Mouse (Mus musculus) cerebellum, adult 18-20 months (tissue): ENCODE results near the gene Uba2.
"Not testable (repeated sequence)": the region's sequence is repeated elsewhere in the genome, so short reads cannot be mapped to it uniquely, and the experiment has no call there.

ENCODE experiments used
- DNase-seq, 2 experiments: peaks; one replicate each; pipeline ENCODE4 v3.0.0; 2021

The Uba2 gene

GRCm38 (mm10) chr7:34169454-34169853, at the start of gene Uba2:
Gene Uba2 (minus strand): TSS chr7:34169599.
- DNase-seq = no peak

DNA sequence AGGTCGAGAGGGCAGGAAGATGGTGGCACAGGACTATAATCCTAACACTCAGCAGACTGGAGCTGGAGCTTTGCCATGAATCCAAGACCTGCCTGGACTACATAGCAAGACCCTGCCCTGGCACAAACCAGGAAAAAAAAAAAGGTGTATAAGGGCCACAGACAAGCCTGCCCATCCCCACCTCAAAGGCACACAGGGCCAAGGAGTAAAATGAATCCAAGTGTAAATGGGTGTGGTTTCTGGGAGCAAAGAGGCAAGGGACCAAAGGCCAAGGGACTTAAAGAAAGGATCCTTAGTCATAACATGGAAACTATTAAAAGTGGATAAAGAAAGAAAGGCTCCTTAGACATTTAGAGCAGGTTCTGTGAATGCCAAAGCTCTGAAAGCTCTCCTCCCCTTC, 49.1 kb upstream of the Uba2 start:
- DNase-seq = no peak

DNA sequence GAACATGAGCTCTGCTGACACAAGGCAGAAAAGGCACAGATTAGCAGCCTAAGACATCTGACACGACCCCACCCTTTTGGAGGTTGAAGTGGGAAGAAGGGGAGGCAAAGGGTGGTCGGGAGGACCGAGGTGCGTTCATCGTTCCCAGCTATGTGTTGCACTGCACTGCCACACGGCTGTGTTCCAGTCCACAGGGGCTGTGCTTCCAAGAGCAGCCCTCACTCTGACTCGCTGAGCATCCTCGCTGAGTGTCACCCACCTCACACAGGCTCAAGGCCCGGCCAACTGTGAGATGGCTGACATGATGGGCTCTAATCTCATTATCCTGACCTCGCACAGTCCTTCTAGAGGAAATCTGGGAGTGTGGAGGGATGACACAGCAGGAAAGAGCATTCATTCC, 47.1 kb upstream of the Uba2 start:
- DNase-seq = no peak

GRCm38 (mm10) chr7:34215481-34215880, 46.1 kb upstream of the Uba2 start:
- no peak for DNase-seq

DNA sequence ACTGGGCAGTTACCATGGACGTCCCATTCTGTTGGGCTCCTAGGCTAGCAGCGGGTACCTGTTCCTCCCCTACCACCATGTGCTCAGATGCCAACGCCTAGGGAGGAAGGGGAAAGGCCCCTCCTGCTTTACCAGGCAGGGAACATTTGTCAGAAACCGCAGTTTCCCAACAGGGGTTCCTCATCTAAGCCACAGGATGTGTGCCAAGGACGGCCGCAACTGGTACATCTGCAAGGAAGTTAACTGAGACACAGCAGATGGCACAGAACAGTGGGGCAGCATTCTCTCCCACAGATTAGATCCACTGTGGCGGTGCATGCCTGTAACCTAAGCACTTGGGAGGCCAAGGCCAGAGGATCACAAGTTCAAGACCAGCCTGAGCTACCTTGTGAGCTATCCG, 45.2 kb upstream of the Uba2 start:
- DNase-seq = no peak

DNA sequence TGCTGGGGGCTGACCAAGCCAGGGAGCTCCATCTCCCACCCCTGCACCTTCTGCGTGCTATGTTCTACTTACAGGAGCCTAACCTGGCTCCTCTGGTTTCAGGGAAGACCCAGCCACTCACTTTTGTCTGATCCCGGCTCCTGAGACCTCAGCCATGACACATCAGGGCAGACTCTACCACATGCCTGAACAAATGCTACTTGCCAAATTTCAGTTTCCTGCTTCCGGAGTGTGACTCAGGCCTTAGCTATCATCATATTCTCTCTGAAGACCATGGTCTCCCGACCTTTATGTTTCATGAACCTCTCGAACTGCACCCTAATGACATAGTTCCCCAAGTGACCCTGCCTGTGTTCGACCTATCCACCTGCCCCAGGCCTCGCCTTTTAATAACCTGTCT, 43.9 kb upstream of the Uba2 start:
- DNase-seq = no peak

GRCm38 (mm10) chr7:34208027-34208745, 38.8 kb upstream of the Uba2 start:
- DNase-seq = no peak

DNA sequence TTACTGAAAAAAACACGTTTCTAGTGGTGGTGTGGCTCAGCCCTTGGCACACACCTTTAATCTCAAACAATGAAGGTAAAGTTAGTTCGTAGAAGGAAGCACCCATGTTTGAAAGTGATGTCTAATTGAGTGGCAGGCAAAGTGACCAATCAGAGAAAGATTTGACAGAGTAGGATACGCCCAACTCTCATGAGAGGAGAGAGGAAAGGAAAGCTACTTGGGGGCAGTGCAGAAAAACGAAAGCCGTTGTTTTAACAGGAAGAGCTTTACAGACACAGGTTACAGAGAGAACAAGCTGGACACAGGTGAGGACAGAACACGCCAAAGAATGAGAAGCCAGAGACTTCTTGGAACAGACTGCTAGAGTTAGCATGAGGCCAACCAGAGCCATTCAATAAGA, 36.9 kb upstream of the Uba2 start:
- no peak for DNase-seq

GRCm38 (mm10) chr7:34202147-34202546, 32.7 kb upstream of the Uba2 start:
- DNase-seq = not testable (repeated sequence)

DNA sequence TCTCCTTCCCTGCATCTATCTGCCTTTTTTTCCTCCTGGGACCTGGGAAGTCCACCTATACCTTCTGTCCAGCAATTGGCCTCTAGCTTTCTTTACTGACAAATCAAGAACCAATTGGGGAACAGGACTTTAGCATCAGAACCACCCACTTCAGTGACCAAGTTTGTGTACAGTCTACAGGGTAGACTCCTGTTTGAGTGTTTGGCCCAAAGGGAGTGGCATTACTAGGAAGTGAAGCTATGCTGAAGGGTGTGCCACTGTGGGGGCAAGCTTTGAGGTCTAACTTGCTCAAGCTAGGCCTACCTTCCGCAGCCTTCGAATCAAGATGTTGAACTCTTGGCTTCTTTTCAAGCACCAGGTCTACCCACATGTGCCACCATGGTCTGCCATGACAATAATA, 31.4 kb upstream of the Uba2 start:
- DNase-seq = no peak

DNA sequence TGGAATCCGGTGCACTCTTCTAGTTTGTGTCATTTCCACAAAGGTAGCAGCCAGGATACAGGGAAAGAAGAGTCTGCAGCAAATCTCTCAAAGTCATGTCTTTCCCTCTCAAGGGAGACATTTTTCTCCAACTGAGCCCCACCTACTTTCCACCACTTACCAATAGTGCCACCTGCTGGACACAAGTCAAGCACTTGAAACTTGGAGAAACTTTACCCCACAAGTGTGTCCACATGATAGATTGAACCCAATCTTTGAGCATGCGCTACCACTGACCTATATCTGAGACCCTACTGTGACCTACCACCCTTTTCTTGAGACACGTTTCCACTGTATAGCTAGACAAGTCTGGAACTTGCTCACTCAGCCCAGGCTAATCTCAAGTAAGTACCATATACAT, 28.9 kb upstream of the Uba2 start:
- DNase-seq = no peak

GRCm38 (mm10) chr7:34196132-34197128, 27.0 kb upstream of the Uba2 start, which contains the start of gene Pdcd2l:
Gene Pdcd2l (minus strand): TSS chr7:34196661.
- peak; percentile 90 to 94 for DNase-seq

GRCm38 (mm10) chr7:34195632-34196031, 26.2 kb upstream of the Uba2 start:
- DNase-seq = no peak

DNA sequence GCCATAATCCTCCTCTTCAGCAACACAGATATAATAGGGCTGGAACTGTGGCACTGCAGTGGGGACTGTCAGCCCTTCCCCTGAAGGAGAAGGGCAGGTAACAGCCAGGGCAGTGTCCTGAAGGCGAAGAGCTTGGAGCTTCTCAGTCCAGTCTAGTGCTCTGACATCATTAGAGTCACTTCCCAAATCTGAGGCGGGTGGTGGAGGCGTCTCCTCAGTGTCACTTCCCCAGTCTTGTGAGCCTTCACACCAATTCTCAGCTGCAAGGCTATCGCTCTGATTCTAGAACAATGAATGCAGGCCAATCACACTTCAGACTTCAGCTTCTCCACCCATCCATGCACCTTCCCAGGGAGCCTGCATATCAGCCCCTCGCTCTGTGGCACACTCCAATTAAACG, 23.4 kb upstream of the Uba2 start:
- no peak for DNase-seq

- no peak for DNase-seq
Measured at GRCm38 (mm10) chr7:34189376-34189989, 20.1 kb upstream of the Uba2 start.

GRCm38 (mm10) chr7:34183794-34184193, 14.4 kb upstream of the Uba2 start:
- no peak for DNase-seq

- no peak for DNase-seq
Measured at GRCm38 (mm10) chr7:34183356-34183755, 14.0 kb upstream of the Uba2 start.

- DNase-seq = not testable (repeated sequence)
Measured at GRCm38 (mm10) chr7:34176241-34176640, 6.8 kb upstream of the Uba2 start.

- no peak for DNase-seq
Measured at GRCm38 (mm10) chr7:34172251-34172650, 2.9 kb upstream of the Uba2 start.

GRCm38 (mm10) chr7:34168470-34169251, 738 bp downstream of the Uba2 start:
- peak; percentile 89 to 96 for DNase-seq

GRCm38 (mm10) chr7:34167766-34168469, 1.5 kb downstream of the Uba2 start:
- no peak for DNase-seq

DNA sequence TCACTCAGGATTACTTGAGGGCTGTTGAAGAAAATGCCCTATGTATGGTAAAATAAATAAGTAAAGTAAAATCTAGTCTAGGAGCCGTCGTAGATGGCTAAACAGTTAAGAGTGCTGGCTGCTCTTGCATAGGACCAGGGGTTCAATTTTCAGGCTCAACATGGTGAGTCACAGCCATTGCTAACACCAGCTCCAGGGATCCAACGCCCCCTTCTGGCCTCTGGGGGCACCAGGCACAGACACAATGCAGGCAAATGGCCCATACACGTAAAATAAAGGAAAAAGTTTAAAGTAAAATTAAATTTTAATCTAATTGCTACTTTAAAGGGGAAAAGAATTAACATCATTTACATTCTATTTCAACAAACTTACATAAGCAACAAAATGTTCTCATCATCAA, 2.5 kb downstream of the Uba2 start:
- peak in 1 of 2 experiments; percentile 25 for DNase-seq
